Mouse (Mus musculus): ENCODE results near the gene Olfr615.
"Not testable (repeated sequence)": the region's sequence is repeated elsewhere in the genome, so short reads cannot be mapped to it uniquely, and the experiment has no call there.

Olfr615 gene

GRCm38 (mm10) chr7:103555779-103556178 lies at the start of gene Olfr615:
Gene Olfr615 (plus strand): TSS chr7:103556079.
- no peak for DNase-seq (ENCODE audit: low spot score in 2 of 2)

GRCm38 (mm10) chr7:103512022-103512421 lies 43.9 kb upstream of the Olfr615 start, which contains the start of gene Olfr610:
Gene Olfr610 (minus strand): TSS chr7:103512122.
- no peak for DNase-seq (ENCODE audit: low spot score in 2 of 2)

GRCm38 (mm10) chr7:103520746-103521145 lies 35.1 kb upstream of the Olfr615 start, which contains the start of gene Olfr611:
Gene Olfr611 (minus strand): TSS chr7:103520846.
- DNase-seq (ENCODE audit: low spot score in 2 of 2) = not testable (repeated sequence)

GRCm38 (mm10) chr7:103542617-103543016 lies 13.3 kb upstream of the Olfr615 start, which contains the start of gene Olfr612:
Gene Olfr612 (minus strand): TSS chr7:103542717.
- not testable (repeated sequence) for DNase-seq (ENCODE audit: low spot score in 2 of 2)

- DNase-seq (ENCODE audit: low spot score in 2 of 2) = no peak
Observed at GRCm38 (mm10) chr7:103547774-103548173, 8.1 kb upstream of the Olfr615 start, which contains the start of gene Olfr613. Gene Olfr613 (plus strand): TSS chr7:103548074.

GRCm38 (mm10) chr7:103569043-103569442 lies 13.2 kb downstream of the Olfr615 start, which contains the start of gene Olfr616:
Gene Olfr616 (minus strand): TSS chr7:103569143.
- no peak for DNase-seq (ENCODE audit: low spot score in 2 of 2)

GRCm38 (mm10) chr7:103572761-103573160 lies 16.9 kb downstream of the Olfr615 start, which contains the start of gene Olfr617:
Gene Olfr617 (plus strand): TSS chr7:103573061.
- DNase-seq (ENCODE audit: low spot score in 2 of 2) = no peak

- no peak for DNase-seq (ENCODE audit: low spot score in 2 of 2)
Observed at GRCm38 (mm10) chr7:103589803-103590202, 33.9 kb downstream of the Olfr615 start, which contains the start of gene Olfr618. Gene Olfr618 (plus strand): TSS chr7:103590103.

- no peak for DNase-seq (ENCODE audit: low spot score in 2 of 2)
Observed at GRCm38 (mm10) chr7:103600275-103600674, 44.4 kb downstream of the Olfr615 start, which contains the start of gene Olfr619. Gene Olfr619 (plus strand): TSS chr7:103600575.

GRCm38 (mm10) chr7:103607425-103607824 lies 51.5 kb downstream of the Olfr615 start:
- DNase-seq (ENCODE audit: low spot score in 2 of 2) = no peak

GRCm38 (mm10) chr7:103612434-103612833 lies 56.6 kb downstream of the Olfr615 start, which contains the start of gene Olfr620:
Gene Olfr620 (minus strand): TSS chr7:103612534.
- DNase-seq (ENCODE audit: low spot score in 2 of 2) = no peak

Measured in right cerebral cortex, adult 2 months (tissue).